ENCODE assay signal across 11 mouse cellular contexts in genomic region chr5:77092531-77092930, GRCm38 (mm10). TPM values are rescaled to one million over a fixed set of nuclear protein-coding genes. Genes with fewer than 3 reads are reported as not detected.
A peak's percentile ranks its signal among the peaks of the same experiment; 100 is the strongest.
DNase-seq lines count a peak whose midpoint lies in the region; ATAC-seq and TF ChIP-seq lines count a peak whose summit lies in the region.
"Had no signal": no experiment of that assay in that cellular context is flagged by ENCODE, and none has a peak within 500 bp of the region (broad histone marks: within the 10 kb centered on the region; RNA-seq: fewer than 3 reads in every experiment).

No protein-coding gene starts in this region.

- no peak for DNase-seq in kidney, postnatal 4 days
- peak; percentile 77 for DNase-seq in MEL (ENCODE audit: low read depth, low spot score)
- DNase-seq in hindbrain, postnatal 0 days (ENCODE audit: low spot score) = no peak
- DNase-seq in urinary bladder, postnatal 14 days (ENCODE audit: low spot score) = no peak
- DNase-seq in cerebellum, postnatal 4 days (ENCODE audit: low spot score in 2 of 2) = no peak
- DNase-seq in layer of hippocampus, adult 18-20 months (ENCODE audit: low spot score in 2 of 2) = no peak
- DNase-seq: adrenal gland, postnatal 25 days; cerebellum, postnatal 10 days had no signal

- peak in 1 of 2 experiments; percentile 57; a peak in 1 of 4 replicates for TF ChIP-seq POLR2A in MEL (IDR thresholded peaks at IDR 0.05; ENCODE audit: control insufficient read depth in 1 of 2, insufficient read depth in 1 of 2, low read depth in 1 of 2, low read length in 2 of 2, poor library complexity in 1 of 2)

- no peak for TF ChIP-seq CTCF in MEL (IDR thresholded peaks at IDR 0.05 in 2 of 3, conservative IDR thresholded peaks at IDR 0.05 in 1 of 3; ENCODE audit: control insufficient read depth in 1 of 3, insufficient read depth in 1 of 3, low read depth in 2 of 3, low read length in 3 of 3, poor library complexity in 1 of 3, severe bottlenecking in 1 of 3)
- TF ChIP-seq CTCF in hindbrain, postnatal 0 days (IDR thresholded peaks at IDR 0.05; ENCODE audit: low read depth) = no peak

- H3K4me2 ChIP-seq in kidney, embryonic 15.5 days = 0 out of 2 replicates have a peak overlapping the region, but pooled peaks have one; percentile 2
- peak overlapping the region; percentile 39 for H3K4me2 ChIP-seq in hindbrain, postnatal 0 days (ENCODE audit: low read depth, low read length)
- peak overlapping the region; percentile 28 for H3K4me2 ChIP-seq in neural tube, embryonic 14.5 days (ENCODE audit: low read depth, low read length)
- H3K4me2 ChIP-seq: liver, embryonic 12.5 days had no signal

- H3K9me3 ChIP-seq in kidney, embryonic 15.5 days (replicated peaks) = no peaks in the 10 kb centered on the region
- no peaks in the 10 kb centered on the region for H3K9me3 ChIP-seq in MEL (replicated peaks; ENCODE audit: insufficient read depth, low read length)
- H3K9me3 ChIP-seq in hindbrain, postnatal 0 days (ENCODE audit: low read length) = no peaks in the 10 kb centered on the region
- H3K9me3 ChIP-seq in neural tube, embryonic 14.5 days (ENCODE audit: control insufficient read depth, low read length) = no peaks in the 10 kb centered on the region
- H3K9me3 ChIP-seq: liver, embryonic 12.5 days had no signal

- no peak overlapping the region for H3K27ac ChIP-seq in kidney, embryonic 15.5 days
- H3K27ac ChIP-seq in MEL (ENCODE audit: control insufficient read depth, low read depth, low read length) = peak overlapping the region; percentile 49
- no peak overlapping the region for H3K27ac ChIP-seq in hindbrain, postnatal 0 days
- H3K27ac ChIP-seq in neural tube, embryonic 14.5 days (ENCODE audit: low read depth, low read length) = no peak overlapping the region
- H3K27ac ChIP-seq: liver, embryonic 12.5 days had no signal

- H3K9ac ChIP-seq in kidney, embryonic 15.5 days = no peak overlapping the region
- peak overlapping the region; percentile 39 for H3K9ac ChIP-seq in MEL (ENCODE audit: control insufficient read depth, low read depth, low read length, poor library complexity, severe bottlenecking)
- H3K9ac ChIP-seq in hindbrain, postnatal 0 days (replicated peaks; ENCODE audit: low read length) = no peak overlapping the region
- no peak overlapping the region for H3K9ac ChIP-seq in neural tube, embryonic 14.5 days (replicated peaks; ENCODE audit: low read depth, low read length)
- H3K9ac ChIP-seq: liver, embryonic 12.5 days had no signal

- no peak for TF ChIP-seq RAD21 in MEL (IDR thresholded peaks at IDR 0.05; ENCODE audit: low read depth, low read length)

- TF ChIP-seq EP300 in MEL (IDR thresholded peaks at IDR 0.05; ENCODE audit: low read depth in 1 of 2, low read length in 2 of 2) = peak; percentile 39 to 53; a peak in 2 of 4 replicates

- 56% methylated on average over 5 of the region's 5 CpGs for WGBS in kidney, embryonic 15.5 days
- WGBS in hindbrain, postnatal 0 days = 75% methylated on average over 5 of the region's 5 CpGs
- WGBS in neural tube, embryonic 14.5 days = 76% methylated on average over 5 of the region's 5 CpGs

- H3K36me3 ChIP-seq in kidney, embryonic 15.5 days = no peaks in the 10 kb centered on the region
- H3K36me3 ChIP-seq in MEL (ENCODE audit: control insufficient read depth in 1 of 2, insufficient read depth in 2 of 2, low read length in 2 of 2) = peaks cover 0 to 44% of the 10 kb centered on the region in 2 experiments; a peak in 2 of 4 replicates
- no peaks in the 10 kb centered on the region for H3K36me3 ChIP-seq in hindbrain, postnatal 0 days (ENCODE audit: insufficient read depth, low read length)
- no peaks in the 10 kb centered on the region for H3K36me3 ChIP-seq in neural tube, embryonic 14.5 days (ENCODE audit: control insufficient read depth, insufficient read depth, low read length)
- H3K36me3 ChIP-seq: liver, embryonic 12.5 days had no signal

- peaks cover 28% of the 10 kb centered on the region for H3K4me1 ChIP-seq in kidney, embryonic 15.5 days
- H3K4me1 ChIP-seq in MEL (ENCODE audit: control insufficient read depth in 1 of 2, insufficient read depth in 2 of 2, low read length in 2 of 2) = peaks cover 31 to 55% of the 10 kb centered on the region in 2 experiments
- 0 out of 2 replicates have a peak, but pooled peaks cover 4% of the 10 kb centered on the region for H3K4me1 ChIP-seq in hindbrain, postnatal 0 days (ENCODE audit: insufficient read depth, low read length)
- H3K4me1 ChIP-seq in neural tube, embryonic 14.5 days (ENCODE audit: control insufficient read depth, insufficient read depth, low read length) = peaks cover 8% of the 10 kb centered on the region; the same call in 1 of the 2 replicates

- H3K4me3 ChIP-seq in kidney, embryonic 15.5 days (replicated peaks) = no peak overlapping the region
- peak overlapping the region; percentile 37 to 42 for H3K4me3 ChIP-seq in MEL (ENCODE audit: control insufficient read depth in 1 of 2, insufficient read depth in 1 of 2, low read depth in 2 of 2, low read length in 2 of 2)
- H3K4me3 ChIP-seq in hindbrain, postnatal 0 days (ENCODE audit: low read length) = no peak overlapping the region
- no peak overlapping the region for H3K4me3 ChIP-seq in neural tube, embryonic 14.5 days (ENCODE audit: low read depth, low read length)
- H3K4me3 ChIP-seq: liver, embryonic 12.5 days had no signal

- ATAC-seq in kidney, embryonic 15.5 days (replicated peaks; ENCODE audit: low FRiP score) = no peak; the same call in 1 of the 2 replicates
- ATAC-seq in hindbrain, postnatal 0 days = no peak
- ATAC-seq in neural tube, embryonic 14.5 days (ENCODE audit: low read depth) = no peak
- ATAC-seq: liver, embryonic 12.5 days had no signal

- H3K79me2 ChIP-seq in MEL (ENCODE audit: control insufficient read depth, insufficient read depth, low read length, poor library complexity) = peaks cover 4% of the 10 kb centered on the region; the same call in 1 of the 2 replicates

- peaks cover 12% of the 10 kb centered on the region for H3K27me3 ChIP-seq in kidney, embryonic 15.5 days
- H3K27me3 ChIP-seq in MEL (ENCODE audit: control insufficient read depth in 1 of 2, insufficient read depth in 2 of 2, low read length in 2 of 2) = no peaks in the 10 kb centered on the region
- no peaks in the 10 kb centered on the region for H3K27me3 ChIP-seq in hindbrain, postnatal 0 days (ENCODE audit: insufficient read depth, low read length)
- H3K27me3 ChIP-seq in neural tube, embryonic 14.5 days (ENCODE audit: control insufficient read depth, insufficient read depth, low read length) = no peaks in the 10 kb centered on the region

TF ChIP-seq in MEL, 35 proteins besides CTCF, POLR2A, EP300 and RAD21:
- TF ChIP-seq ELF1 (IDR thresholded peaks at IDR 0.05; ENCODE audit: low read depth, low read length) = peak; percentile 60; the same call in 1 of the 2 replicates
- peak; percentile 39; the same call in 1 of the 2 replicates for TF ChIP-seq NELFE (IDR thresholded peaks at IDR 0.05; ENCODE audit: low read depth, low read length)
- 0 out of 2 replicates have a peak, but pooled peaks have one; percentile 8 for TF ChIP-seq ETS1 (IDR thresholded peaks at IDR 0.05; ENCODE audit: low read depth, low read length)
- peak; percentile 64 for TF ChIP-seq TBP (IDR thresholded peaks at IDR 0.05; ENCODE audit: low read depth, low read length)
- TF ChIP-seq USF1 (IDR thresholded peaks at IDR 0.05; ENCODE audit: low read depth, low read length) = no peak

RNA-seq across cellular contexts. Expression of gene Hopx, which starts 22.4 kb away (rescaled TPM):
- 1.0 and 1.7 TPM in 2 replicates for polyA plus RNA-seq in kidney, embryonic 15.5 days (2015; fragmentation: Nextera tagmentation; extraction: Ambion mirVana)
- 42.3 and 43.4 TPM in 2 replicates for total RNA-seq in MEL (2012; rRNA removed)
- 10 to 100 TPM in 1 of 2 experiments, not detected in 1; 26.8 TPM for polyA plus RNA-seq in MEL (2012; ENCODE audit: insufficient read depth in 1 of 2, insufficient read length in 2 of 2, low read depth in 1 of 2, low replicate concordance in 2 of 2, missing spikeins in 1 of 2)
- 69.6 and 94.8 TPM in 2 replicates for total RNA-seq in hindbrain, postnatal 0 days (2014; rRNA removed)
- polyA plus RNA-seq in hindbrain, postnatal 0 days (2015; fragmentation: Nextera tagmentation; extraction: Ambion mirVana) = 7.3 and 10.3 TPM in 2 replicates
- polyA plus RNA-seq in neural tube, embryonic 14.5 days (2014; fragmentation: Nextera tagmentation; extraction: Ambion mirVana) = 16.2 and 29.3 TPM in 2 replicates
- total RNA-seq in layer of hippocampus, adult 18-20 months (2021) = 10 to 100 TPM; 82.2 to 84.9 TPM
- polyA plus RNA-seq: liver, embryonic 12.5 days had no signal

Comparison
In these comparisons a context has a peak if more than half of its experiments do, and no peak if none do; other contexts are left out.
1. H3K4me3 ChIP-seq: peak in MEL (2 of 2); none in kidney, embryonic 15.5 days (single experiment), hindbrain, postnatal 0 days (single experiment) and neural tube, embryonic 14.5 days (single experiment).
2. Peak in every context shown above with its lines, with median percentiles within 50 percentile points of each other: H3K4me2 ChIP-seq.